Mouse (Mus musculus) embryo, embryonic 10 days (tissue): ENCODE data around the gene Wsb1.
A peak's percentile ranks its signal among the peaks of the same experiment; 100 is the strongest.
"Not testable (repeated sequence)": the region's sequence is repeated elsewhere in the genome, so short reads cannot be mapped to it uniquely, and the experiment has no call there.

Source experiments
- DNase-seq: peaks from one replicate; pipeline ENCODE4 v3.0.0-alpha.2; 2015; ENCODE audit warnings: low spot score

Wsb1 gene

DNA sequence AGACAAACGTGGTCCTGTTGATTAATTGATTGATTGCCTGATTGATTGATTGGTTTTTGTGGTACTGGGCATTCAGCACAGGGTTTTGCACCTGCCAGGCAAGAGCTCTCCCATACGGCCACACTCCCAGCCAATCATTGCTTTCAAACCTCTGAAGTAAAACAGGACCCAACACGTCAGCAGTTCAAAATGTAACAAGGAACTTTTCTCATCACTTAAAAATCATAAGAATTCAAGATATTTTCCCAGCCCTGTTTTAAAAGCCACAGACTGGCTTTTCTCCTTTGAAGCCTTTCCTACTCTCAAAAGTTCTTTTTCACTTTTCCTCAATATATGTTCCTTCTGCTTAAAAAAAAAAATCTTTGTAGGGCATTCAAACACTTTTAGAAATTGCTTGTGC lies 9.9 kb upstream of the Wsb1 start:
- DNase-seq: no peak

DNA sequence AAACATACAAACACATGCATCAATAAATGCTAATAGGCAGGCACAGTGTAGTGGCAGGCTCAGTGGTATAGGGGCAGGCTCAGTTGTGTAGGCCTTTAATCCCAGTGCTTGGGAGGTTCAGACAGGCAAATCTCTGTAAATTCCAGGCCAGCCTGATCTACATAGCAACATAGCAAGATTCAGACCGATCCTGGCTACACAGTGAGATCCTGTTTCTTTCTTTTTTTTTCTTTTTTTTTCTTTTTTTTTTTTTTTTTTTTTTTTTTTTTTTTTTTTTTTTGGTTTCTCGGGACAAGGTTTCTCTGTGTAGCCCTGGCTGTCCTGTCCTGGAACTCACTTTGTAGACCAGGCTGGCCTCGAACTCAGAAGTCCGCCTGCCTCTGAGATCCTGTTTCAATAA lies 5.7 kb upstream of the Wsb1 start:
- not testable (repeated sequence) for DNase-seq

DNA sequence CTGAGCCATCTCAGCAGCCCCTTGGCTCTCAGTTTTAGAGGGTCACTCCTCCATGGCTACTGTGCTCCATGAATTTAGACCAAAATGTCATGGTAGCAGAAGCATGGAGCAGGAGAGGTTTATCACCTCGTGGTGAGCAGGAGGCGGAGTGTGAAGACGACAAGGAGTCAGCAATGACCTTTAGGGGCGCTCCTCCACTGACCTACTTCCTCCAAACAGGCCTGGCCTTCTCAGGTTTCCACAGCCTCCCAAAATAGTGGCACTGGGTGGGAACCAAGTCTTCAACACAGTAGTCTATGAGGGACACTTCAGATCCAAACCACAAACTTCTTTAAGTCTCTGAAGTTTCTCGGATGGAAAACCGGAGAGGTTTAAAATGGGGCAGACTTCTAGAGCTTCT lies 4.3 kb upstream of the Wsb1 start:
- DNase-seq: no peak

DNA sequence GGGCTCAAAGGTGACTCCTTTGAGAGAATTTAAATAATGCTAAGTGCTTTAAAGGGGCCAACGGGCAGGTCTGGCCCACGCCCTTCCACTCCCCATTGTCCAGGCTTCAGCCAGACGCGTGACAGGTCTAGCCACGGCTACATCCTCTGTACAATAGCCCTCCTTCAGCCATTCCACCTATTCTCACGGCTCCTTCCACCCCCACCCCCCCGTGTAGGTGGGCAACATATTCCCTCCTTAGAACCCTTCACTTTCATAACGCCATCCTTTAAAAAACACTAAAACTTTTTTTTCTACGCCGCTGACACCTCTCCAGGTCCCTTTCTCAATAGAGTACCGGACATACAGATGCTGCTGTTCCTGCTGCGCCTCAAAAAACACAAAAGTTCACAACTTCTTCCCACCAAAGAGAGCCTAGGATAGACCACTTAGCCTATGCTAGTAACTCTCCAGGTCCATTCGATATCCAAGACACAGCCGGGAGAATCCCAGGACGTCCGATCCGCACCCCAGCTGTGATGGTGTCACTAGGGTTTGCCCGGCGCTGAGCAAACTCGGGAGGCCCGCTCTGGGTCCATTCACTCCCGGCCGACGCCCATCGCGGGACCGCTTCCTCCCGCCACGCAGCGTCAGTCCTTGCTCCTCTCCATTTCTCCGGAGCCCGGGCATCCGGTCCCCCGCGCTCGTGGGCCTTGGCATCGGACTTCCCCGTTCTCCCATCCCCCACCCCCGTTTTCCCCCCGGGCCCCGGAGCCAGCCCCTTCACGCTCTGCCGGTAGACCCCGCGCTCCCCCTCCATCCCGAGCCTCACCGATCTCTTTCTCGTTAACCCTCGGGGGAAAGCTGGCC lies 705 bp downstream of the Wsb1 start:
- peak; percentile 49 for DNase-seq

DNA sequence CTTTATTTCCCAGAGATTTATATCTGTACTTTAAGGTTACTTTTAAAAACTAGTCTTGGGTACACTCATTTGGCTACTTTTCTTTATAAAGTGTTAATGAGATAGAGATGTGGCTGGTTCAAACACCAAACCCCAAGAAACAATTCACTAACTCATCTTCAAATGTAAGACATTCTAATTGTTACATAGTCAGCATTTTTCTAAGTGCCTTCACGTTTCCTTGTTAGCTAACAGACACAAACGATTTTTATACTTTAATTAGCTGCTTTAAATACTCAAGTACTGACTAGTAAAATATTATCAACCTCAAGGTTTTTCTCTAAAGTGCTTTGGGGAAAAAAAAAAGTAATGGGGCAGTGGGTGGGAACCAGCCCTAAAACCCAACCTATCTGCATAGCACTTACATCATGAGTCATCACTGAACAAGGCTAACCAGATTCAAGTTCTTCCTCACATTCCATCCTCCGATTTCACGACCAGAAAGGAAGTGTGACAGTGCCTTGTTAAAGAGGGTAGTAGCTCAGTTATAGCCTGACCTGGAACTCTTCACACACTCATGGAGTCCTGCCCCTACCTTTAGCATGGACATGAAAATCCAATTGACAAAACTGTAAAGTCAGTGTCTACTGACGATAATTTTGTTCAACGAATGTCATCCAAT lies 1.5 kb downstream of the Wsb1 start:
- DNase-seq: no peak

DNA sequence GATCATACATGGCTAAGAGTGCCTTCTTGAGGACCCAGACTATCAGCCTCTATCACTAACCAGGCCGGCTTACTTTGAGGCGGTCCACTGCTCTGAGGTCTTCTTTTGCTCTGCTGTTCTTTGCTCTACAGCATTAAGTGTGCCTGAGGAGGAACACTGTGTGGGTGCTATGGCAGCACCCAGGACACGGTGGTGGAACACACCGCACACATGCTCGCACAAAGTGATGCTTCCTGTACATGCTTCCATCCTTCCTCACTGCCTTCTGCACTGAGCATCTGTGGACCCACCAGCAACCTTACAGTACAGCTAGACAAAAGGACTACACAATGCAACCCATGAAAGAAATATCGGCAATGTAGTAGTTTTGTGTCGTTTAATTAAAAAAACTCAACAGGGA lies 15.4 kb downstream of the Wsb1 start:
- no peak for DNase-seq

DNA sequence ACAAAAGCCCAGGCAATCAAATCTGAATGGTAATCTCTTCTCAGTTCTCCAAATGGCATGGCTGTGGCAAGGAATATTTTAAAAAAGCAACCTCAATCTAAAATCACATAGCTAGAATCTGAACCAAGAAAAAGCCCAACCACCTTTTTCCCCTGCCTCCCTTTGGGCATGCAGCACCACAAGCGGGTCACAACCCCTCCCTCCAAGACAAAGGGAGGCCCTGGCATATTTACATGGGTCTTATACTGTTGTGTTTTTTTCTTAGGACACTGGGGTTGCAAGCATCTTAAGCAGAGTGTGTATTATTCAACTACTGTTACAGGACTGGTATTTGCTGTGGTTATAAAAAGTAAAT lies 16.1 kb downstream of the Wsb1 start:
- peak; percentile 64 for DNase-seq

DNA sequence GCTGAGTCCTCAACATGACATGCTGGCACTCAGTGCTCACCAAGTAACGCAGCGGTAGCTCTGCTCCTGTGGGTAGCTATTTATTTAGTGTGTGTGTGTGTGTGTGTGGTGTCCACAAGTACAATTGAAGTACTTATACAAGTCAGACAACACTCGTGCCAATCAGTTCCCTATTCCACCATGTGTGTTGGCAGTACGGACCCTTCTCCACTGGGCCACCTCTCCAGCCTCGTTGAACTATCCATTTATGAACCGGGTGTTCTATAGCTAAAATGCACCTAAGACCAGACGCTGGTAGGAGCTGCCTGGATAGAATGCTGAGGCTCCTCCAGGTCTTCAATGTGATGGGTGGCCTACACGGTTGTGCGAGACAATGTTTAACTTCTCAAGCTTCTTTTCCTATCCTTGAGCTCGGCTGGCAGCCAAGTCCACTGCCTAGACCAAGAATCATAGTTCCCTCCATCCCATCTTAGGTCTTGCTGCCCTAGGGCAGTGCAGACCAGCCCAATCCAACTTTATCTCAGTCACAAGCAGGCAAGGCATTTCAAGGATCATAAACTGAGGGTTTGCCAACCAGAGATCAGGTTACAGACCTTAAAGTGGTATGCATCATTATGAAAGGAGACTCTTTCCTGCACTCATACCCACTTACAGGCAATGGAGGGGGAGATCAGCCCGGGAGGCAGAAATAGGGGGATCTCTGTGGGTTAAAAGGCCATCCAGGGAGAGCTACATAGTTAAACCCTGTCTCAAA lies 16.6 kb downstream of the Wsb1 start:
- no peak for DNase-seq

DNA sequence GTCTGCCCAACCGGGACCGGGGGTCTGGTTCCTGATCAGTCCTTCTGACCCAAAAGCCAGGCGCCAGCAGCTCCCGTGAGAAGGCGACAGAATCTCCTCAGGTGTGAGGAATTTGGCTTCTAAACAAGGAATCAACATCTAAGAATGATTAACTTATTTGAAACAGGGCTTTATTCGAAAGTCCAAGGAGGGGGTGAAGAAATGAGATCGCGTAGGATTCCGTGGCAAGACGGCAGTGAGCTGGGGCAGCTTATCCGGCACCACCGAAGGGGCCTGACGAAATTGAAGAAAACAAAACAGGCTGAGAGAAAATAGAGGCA lies 24.3 kb downstream of the Wsb1 start:
- no peak for DNase-seq

DNA sequence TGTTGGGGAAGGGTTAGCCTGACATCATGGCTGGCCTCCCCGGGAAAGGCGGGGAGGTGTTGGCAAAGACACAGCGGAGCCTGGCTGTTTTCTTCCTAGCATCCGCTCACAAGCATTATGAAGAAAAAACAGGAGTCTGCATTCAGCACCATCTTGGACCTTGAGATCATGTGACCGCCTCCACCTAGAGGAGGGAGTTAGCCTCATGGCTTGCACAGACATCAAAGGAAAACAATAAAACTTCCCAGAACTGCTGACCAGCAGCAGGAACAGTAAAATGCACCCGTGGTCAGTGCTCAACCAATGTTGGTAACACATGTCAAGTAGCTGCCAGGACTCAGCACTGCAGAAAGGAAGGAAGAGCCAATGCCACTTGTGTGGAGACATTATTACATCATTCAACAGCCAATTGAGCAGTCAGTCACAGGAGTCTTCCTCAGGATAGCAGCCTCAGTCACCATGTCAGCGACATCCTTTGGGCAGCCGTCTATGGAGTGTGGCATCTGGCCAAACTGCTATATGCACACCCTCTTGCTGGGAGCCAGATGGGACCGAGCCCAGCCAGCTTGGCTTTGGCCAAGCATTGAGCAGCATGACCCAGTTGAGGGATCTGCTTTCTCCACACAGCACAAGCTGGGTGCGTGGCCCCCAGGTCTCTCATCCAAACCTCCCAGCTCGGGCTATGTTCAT lies 24.8 kb downstream of the Wsb1 start:
- DNase-seq: no peak

DNA sequence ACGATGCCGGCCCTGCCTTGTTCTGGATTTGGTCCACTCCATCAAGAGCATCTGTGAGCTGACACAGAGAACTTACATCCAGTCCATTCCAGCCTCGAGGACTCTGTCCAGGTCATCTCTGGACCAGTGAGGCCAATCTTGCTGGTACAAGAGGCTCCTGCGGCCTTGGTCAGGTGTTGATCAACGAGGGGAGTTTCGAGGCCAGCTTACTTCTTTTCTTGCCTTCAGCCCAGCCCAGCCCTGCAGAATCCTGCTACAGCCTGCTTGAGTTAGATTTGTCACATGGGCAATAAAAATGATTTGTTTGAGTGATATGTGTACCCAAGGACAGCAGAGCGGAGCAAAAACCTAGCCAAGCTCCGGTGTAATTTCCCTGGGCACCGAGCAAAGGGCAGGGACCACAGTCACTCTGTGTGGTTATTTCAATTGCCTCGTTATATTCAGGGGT lies 25.4 kb downstream of the Wsb1 start:
- DNase-seq: no peak

DNA sequence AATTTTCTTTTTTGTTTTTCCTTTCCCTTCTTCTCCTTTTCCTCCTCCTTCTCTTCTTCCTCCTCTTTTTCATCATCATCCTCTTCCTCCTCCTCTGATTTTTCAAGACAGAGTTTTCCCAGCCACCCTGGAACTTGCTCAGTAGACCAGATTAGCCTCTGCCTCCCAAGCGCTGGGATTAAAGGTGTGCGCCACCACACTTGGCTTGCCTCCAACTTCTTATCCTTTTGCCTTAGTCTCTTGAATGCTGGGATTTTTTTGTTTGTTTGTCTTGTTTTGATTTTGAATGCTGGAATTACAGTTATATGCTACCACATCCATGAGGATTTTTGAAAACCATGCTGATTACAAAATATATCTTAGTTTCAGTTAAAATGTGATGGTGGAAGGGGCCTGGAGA lies 26.4 kb downstream of the Wsb1 start:
- DNase-seq: no peak

DNA sequence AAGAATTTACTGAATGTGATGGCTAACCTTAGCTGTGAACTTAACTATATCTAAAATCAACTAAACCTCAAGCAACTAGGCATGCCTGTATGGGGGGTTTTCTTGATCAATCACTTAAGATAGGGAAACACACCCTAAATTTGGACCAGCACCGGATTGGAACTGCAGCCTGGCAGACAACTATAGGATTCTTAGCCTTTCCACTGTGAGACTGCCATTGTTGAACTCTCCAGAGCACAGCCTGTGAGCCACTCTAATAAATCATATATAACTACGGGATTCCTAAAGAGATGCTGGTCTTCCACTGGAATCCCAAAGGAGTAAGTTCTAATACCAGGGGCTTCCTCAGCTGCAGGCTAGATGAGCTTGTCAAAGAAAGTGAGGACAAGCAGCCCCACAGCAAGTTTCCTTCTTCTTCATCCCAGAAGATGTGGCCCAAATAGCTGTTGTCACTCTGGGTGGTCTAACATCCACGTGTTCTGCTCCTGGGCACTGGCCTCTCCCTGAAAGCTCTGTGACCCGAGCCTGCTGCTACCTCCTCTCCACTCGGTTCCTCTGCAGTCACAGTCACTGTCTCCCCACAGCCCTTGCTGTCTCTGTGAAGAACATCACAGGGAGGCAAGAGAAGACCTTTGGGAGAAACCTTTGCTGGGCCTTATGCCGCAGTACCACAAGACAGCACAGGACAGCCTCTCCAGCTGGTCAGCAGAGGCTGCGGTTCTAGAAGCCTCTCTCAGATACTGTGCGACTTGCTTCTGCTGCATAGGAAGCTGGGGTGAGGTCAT lies 28.9 kb downstream of the Wsb1 start:
- no peak for DNase-seq

DNA sequence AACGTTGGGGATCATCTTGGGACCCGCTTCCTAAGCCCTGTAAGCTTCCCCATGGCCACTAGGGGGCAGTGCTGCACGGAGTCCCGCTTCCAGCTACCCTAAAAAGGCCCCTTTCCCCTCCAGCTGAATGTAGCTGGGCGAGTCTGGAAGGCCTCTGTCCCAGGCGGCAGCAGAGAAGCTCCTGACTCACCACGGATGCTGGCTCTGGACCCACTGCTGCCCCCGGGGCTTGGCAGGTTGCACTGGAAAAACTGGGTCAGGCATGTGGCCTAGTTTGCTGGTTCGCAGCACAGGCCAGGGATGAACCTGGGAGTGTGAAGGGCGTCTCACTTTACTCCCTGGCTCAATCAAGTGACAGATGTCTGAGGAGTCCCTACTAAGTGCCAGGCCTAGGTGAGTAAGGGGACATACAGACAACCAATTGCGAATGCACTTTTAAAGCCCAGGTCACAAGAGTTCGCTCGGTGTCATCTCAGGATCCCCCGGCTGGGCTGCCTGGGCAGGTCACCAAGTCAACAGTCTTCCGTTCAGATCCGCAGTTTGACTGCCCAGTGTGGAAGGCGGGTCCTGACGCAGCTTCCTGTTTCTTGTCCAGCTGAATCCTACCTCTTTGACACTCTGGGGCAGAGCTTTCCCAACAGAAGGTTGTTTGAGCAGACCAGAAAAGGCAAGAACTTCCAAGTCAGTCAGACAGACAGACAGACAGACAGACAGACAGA lies 29.8 kb downstream of the Wsb1 start:
- peak; percentile 94 for DNase-seq

DNA sequence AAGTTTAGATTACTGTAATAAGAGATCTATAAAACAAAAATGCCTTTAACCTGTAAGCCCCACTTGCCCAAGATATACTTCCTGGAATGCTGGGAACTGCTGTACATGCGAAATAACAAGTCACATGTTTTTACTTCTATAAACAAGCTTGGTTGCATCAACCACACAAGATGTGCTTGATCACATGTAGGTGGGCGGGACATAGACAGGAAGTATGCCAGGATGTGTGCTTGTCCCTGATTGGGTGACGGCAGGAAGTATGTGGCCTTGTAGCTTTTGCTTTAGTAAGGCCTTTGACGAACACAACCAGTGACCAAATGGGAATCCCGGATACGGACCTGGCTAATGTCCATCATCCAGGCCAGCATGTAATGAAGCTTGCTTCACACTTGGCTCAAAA lies 31.1 kb downstream of the Wsb1 start:
- no peak for DNase-seq

DNA sequence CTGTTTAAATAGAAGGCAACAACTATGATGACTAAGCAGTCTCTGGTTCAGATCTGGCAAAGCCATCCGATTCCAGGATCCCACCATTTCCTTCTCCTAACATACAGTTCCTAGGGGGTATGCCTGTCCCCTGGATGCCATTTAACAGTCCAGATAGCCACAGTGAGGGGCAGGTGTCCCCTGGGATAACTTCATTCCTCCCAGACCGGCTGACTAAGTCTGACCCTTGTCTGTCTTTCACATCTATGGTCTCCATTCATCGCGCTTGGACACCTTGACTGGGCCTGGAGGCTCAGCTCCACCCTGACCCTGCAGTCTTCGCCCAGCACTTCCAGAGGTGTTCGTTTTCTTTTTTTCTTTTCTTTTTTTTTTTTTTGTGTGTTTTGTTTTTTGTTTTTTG lies 31.8 kb downstream of the Wsb1 start:
- no peak for DNase-seq

DNA sequence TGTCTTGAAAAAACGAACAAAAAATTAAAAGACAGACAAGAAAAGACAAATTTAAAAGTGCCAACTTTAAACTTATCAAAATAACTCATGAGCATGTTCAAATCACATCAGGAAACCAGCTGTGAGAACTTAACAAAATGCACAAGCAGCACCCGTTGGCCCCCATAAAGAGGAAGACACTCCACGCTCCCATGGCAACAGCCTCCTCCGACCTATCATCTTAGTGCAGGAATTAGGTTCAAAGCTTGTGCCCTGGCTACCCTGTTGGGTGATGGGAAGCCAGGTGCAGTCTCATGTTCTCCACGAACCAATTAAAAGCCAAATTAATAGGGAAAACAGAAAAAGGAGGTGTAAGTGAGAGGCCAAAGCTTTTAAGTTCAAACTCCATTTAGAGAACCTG lies 32.8 kb downstream of the Wsb1 start:
- no peak for DNase-seq

DNA sequence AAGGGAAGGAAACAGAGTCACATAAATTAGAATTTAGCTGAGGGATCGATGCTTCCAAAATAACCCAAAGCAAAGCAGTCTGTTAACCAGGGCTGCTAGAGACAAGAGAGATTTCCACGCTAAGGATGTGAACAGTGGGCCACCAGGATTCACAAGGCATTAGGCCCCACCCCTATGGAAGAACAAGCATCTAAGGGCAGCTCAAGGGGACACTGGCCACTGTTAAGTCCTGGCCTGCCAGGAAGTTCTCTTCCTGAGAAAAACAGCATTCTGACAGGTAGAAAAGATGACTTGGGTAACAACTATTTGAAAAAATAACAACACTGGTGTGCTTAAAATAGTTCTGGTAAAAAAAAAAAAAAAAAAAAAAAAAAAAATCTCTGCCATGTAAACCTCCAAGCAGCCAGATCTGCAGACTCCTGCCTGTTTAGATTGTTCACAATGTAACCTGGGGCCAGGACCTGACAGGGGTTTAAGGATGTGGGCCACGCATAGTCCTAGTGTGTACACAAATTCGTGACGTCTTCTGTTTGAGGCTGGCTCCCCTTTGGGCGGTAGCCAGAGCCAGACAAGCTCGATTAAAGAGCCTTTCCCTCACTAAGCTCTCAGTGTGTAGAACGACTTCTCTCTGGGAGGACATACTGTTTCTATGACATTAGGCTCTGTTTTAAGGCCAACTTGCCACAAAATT lies 35.4 kb downstream of the Wsb1 start:
- DNase-seq: no peak

DNA sequence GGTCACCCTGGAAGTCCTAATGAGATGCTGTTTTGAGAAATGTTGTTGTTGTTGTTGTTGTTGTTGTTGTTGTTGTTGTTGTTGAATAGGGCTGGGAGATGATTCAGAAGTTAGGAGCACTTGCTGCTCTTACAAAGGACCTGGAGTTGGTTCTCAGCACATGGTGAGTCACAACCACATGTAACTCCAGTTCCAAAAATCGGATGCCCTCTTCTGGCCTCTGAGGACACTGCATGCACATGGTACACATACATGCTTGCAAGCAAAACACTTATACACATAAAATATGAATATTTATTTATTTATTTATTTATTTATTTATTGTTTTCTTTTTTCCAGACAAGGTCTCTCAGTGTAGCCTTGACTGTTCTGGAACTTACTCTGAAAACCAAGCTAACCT lies 36.4 kb downstream of the Wsb1 start:
- no peak for DNase-seq

DNA sequence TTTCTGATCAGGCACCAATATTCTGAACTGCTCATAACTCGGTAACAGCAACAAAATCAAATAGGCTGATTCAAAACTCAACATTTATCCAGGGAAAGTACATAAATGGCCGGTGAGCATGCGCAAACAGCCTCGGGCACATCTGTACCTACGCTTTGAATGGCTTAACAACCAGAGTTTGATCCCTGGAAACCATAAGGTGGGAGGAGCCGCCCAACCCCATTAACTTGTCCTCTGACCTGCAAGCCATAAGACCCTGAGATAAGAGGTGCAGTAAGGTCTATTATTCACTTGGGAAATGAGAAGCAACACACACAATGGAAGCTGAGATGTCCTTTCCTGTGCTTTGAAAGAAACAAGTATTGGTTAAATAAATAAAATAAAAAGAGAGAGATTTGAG lies 37.3 kb downstream of the Wsb1 start:
- no peak for DNase-seq

DNA sequence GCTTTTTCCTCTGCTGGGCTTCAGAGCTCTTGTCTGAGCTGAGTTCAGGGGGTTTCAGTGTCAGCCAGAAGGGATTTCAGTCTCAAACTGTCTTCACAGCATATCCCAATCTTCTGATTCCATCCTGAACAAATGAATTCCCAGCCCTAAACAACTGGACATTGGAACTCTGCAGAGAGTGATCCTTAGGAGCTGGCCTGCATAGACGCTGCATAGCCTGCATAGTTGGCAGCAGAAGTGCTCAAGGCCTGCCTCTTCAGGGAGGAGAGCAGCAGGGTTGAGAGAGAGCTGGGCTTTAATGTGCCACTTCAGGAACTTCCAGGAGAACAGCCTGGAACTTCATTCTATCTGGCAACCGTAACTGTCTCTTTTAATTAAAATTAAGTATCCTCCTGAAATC lies 38.9 kb downstream of the Wsb1 start:
- DNase-seq: no peak
